Mouse (Mus musculus): ENCODE results near the gene Sigmar1. TPM values are rescaled to one million over a fixed set of nuclear protein-coding genes. Genes with fewer than 3 reads are reported as not detected.
"Not testable (repeated sequence)": the region's sequence is repeated elsewhere in the genome, so short reads cannot be mapped to it uniquely, and the experiment has no call there.

Sigmar1 gene
- 77.6 and 89.3 TPM in 2 replicates for polyA plus RNA-seq (2014; fragmentation: Nextera tagmentation; extraction: Ambion mirVana)

DNA sequence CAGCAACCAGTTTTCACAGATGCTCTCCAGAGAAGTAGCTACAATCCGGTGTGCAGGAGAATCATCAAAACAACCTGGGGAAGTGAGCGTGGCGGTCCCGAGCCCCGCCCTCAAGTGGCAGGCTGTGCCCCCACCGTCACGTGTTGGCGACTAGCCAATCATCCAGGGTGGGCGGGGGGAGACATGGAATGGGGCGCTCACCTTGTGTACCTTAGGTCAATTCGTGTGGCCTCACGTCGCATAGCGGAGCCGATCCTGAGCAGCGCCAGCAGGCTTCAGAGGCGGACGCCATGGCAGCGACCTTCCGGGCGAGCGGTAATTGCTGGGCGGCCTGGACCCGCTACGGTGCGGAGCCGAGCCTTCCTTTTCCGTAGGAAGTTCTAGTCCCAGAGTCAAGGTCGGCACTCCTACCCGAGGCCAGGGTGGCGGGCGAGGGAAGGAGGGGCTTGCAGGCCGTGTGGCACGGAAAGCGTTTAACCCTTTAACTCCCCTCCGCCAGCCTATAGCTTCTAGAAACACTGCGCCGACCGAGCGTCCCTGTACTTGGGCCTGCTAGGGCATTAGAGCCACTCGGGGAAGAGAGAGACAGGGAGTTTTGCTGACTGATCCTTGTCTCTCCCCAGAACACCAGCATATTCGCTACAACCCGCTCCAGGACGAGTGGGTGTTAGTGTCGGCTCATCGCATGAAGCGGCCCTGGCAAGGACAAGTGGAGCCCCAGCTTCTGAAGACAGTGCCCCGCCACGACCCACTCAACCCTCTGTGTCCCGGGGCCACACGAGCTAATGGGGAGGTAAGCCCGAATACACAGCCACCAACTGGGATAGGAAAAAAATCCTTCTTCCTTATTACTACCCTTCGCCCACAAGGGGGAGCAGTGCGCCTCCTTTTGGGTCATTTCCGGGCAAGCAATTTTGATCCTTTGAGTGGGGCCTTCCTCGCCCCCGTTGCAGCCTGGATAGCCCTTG lies at the start of gene Sigmar1:
Gene Sigmar1, minus strand, starts transcription at position 820 of the 968 bp plus-strand sequence.
- Histone ChIP-seq H3K27me3 (ENCODE audit: control insufficient read depth, insufficient read depth, low read length) (no peaks in the 10 kb centered on the region), H3K27ac (ENCODE audit: low read depth, low read length) (peak within 1 kb of the TSS; percentile 72), H3K4me2 (ENCODE audit: low read depth, low read length) (peak within 1 kb of the TSS; percentile 93), H3K36me3 (ENCODE audit: control insufficient read depth, insufficient read depth, low read length) (no peaks in the 10 kb centered on the region), H3K4me1 (ENCODE audit: control insufficient read depth, insufficient read depth, low read length) (peaks cover 10% of the 10 kb centered on the region; the same call in 1 of the 2 replicates), H3K4me3 (ENCODE audit: low read depth, low read length) (peak within 1 kb of the TSS; percentile 76), H3K9me3 (ENCODE audit: control insufficient read depth, low read length) (no peaks in the 10 kb centered on the region), H3K9ac (replicated peaks; ENCODE audit: low read depth, low read length) (peak within 1 kb of the TSS; percentile 76)
- WGBS = under 1% methylated on average over 57 of the region's 57 CpGs
- peak; percentile 82 for ATAC-seq (ENCODE audit: low read depth)

DNA sequence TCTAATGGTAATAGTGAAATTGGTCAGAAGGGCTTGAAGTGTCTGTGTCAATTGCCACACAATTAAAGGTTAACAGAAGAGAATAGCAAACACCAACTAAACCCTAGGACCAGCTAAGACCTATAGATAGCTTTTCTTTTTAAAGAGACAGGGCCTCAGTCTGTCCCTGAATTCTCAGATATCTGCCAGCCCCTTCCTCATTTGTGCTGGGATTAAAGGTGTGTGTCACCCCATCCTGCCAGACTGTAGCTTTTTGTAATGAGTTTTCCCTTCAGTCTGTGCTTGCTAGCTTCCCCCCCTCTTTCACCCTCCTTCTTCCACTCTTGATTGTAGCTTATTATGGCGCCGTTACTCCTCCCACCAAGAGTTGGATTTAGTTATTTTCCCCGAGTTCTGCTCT lies 27.2 kb upstream of the Sigmar1 start:
- H3K27me3 ChIP-seq (ENCODE audit: control insufficient read depth, insufficient read depth, low read length); H3K4me3 ChIP-seq (ENCODE audit: low read depth, low read length); H3K27ac ChIP-seq (ENCODE audit: low read depth, low read length); ATAC-seq (ENCODE audit: low read depth); H3K4me1 ChIP-seq (ENCODE audit: control insufficient read depth, insufficient read depth, low read length); H3K4me2 ChIP-seq (ENCODE audit: low read depth, low read length); H3K9me3 ChIP-seq (ENCODE audit: control insufficient read depth, low read length); H3K36me3 ChIP-seq (ENCODE audit: control insufficient read depth, insufficient read depth, low read length); H3K9ac ChIP-seq (replicated peaks; ENCODE audit: low read depth, low read length): not testable (repeated sequence)
- WGBS = 30% methylated on average over 3 of the region's 3 CpGs

DNA sequence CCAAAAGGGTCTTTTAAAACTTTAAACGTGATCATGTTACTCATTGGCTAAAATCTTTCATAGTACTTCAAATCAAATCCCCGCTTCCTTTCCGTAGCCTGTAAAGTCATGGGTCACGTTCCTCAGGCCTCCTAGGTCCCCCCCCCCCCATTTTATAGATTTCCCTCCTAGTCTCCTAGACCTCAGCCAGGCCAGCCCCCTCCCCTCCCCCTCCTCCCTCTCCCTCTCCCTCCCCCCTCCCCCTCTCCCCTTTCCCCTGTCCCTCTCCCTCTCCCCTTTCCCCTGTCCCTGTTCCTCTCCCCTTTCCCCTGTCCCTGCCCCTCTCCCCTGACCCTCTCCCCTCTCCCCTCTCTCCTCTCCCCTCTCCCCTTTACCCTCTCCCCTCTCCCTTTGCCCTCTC lies 26.8 kb upstream of the Sigmar1 start:
- H3K27me3 ChIP-seq (ENCODE audit: control insufficient read depth, insufficient read depth, low read length); H3K27ac ChIP-seq (ENCODE audit: low read depth, low read length); H3K4me2 ChIP-seq (ENCODE audit: low read depth, low read length); ATAC-seq (ENCODE audit: low read depth); H3K9ac ChIP-seq (replicated peaks; ENCODE audit: low read depth, low read length); H3K4me1 ChIP-seq (ENCODE audit: control insufficient read depth, insufficient read depth, low read length); H3K9me3 ChIP-seq (ENCODE audit: control insufficient read depth, low read length); H3K4me3 ChIP-seq (ENCODE audit: low read depth, low read length); H3K36me3 ChIP-seq (ENCODE audit: control insufficient read depth, insufficient read depth, low read length): not testable (repeated sequence)
- 20% methylated on average over 4 of the region's 4 CpGs for WGBS

DNA sequence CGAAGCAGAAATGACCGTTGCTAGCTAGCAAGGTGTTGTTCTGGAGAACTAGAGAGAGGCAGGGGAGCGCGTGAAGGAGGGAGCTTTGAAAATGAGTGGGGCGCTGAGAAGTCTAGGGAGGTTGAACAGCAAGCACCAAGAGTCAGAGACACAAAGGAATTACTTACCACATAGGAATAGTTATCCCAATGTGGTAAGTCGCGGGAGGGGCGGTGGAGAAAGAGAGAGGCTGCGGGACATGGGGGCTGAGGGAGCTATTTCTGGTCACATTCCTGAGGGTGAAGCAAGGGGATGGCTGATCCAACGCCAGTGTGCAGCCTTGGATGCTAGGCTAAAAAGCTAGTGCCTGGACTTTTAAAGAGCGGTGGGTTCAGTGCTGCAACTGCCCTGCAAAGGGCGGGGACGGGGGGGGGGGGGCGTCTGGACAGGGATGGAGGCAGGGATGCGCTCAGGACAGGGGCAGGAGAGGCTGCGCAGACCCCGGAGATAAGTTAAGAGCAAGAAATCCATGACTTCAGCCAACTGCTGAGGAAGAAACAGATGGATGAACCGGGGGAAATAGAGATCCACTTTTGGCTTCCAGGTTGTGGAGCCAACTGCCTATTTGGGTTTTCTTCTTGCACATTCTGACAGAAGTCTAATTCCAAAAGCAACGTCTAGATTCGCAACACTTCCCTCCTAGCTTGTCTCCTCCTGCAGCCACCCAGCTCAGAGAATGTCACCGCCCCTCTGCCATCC lies 26.0 kb upstream of the Sigmar1 start:
- H3K4me1 ChIP-seq (ENCODE audit: control insufficient read depth, insufficient read depth, low read length); ATAC-seq (ENCODE audit: low read depth); H3K27me3 ChIP-seq (ENCODE audit: control insufficient read depth, insufficient read depth, low read length); H3K9me3 ChIP-seq (ENCODE audit: control insufficient read depth, low read length); H3K36me3 ChIP-seq (ENCODE audit: control insufficient read depth, insufficient read depth, low read length); H3K9ac ChIP-seq (replicated peaks; ENCODE audit: low read depth, low read length); H3K4me3 ChIP-seq (ENCODE audit: low read depth, low read length); H3K4me2 ChIP-seq (ENCODE audit: low read depth, low read length); H3K27ac ChIP-seq (ENCODE audit: low read depth, low read length): not testable (repeated sequence)
- 17% methylated on average over 16 of the region's 21 CpGs for WGBS

DNA sequence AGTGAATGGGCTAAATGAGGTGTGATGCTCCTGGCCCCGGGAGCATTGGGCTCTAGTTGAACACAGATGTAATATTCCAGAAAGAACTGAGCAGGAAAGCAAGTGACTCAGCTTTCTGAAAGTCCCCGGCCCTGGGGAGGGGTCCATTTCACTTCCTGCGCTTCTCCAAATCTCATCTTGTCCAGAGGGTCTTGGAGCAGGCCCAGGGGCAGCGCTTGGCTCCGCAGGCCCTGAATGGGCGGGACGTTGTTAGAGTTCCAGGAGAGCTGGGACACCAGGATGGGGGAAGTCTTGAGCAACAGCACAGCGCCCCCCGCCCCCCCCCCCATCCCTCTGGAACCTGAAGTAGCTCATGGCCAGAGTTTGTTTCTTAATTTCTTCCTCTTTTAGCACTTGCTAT lies 25.3 kb upstream of the Sigmar1 start:
- WGBS = 25% methylated on average over 7 of the region's 9 CpGs
- ATAC-seq (ENCODE audit: low read depth); H3K4me3 ChIP-seq (ENCODE audit: low read depth, low read length); H3K36me3 ChIP-seq (ENCODE audit: control insufficient read depth, insufficient read depth, low read length); H3K9me3 ChIP-seq (ENCODE audit: control insufficient read depth, low read length); H3K4me2 ChIP-seq (ENCODE audit: low read depth, low read length); H3K27me3 ChIP-seq (ENCODE audit: control insufficient read depth, insufficient read depth, low read length); H3K9ac ChIP-seq (replicated peaks; ENCODE audit: low read depth, low read length); H3K4me1 ChIP-seq (ENCODE audit: control insufficient read depth, insufficient read depth, low read length); H3K27ac ChIP-seq (ENCODE audit: low read depth, low read length): not testable (repeated sequence)

GRCm38 (mm10) chr4:41775840-41776239 lies 19.9 kb upstream of the Sigmar1 start:
- not testable (repeated sequence) for H3K4me1 ChIP-seq (ENCODE audit: control insufficient read depth, insufficient read depth, low read length); H3K9me3 ChIP-seq (ENCODE audit: control insufficient read depth, low read length); ATAC-seq (ENCODE audit: low read depth); H3K4me2 ChIP-seq (ENCODE audit: low read depth, low read length); H3K9ac ChIP-seq (replicated peaks; ENCODE audit: low read depth, low read length); H3K4me3 ChIP-seq (ENCODE audit: low read depth, low read length); H3K36me3 ChIP-seq (ENCODE audit: control insufficient read depth, insufficient read depth, low read length); H3K27ac ChIP-seq (ENCODE audit: low read depth, low read length); H3K27me3 ChIP-seq (ENCODE audit: control insufficient read depth, insufficient read depth, low read length)
- WGBS = 86% methylated on average over 1 of the region's 1 CpGs

DNA sequence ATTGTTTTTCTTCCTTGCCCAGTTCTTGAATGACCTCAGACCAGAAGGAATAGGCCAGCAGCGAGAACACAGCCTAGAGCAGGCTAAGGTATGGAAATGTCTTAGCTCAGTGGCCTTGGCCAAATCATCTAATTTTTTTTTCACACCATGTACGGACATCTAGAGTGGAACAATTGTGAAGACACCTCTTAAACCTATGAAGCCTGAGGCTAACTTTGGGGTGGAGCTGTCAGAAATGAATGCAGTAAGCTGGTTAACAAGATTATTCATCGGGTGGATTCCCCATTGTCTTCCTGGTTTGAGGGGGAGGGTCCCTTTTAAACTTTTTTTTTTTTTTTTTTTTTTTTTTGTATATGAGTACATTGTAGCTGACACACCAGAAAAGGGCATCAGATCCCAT lies 18.5 kb upstream of the Sigmar1 start:
- not testable (repeated sequence) for H3K9ac ChIP-seq (replicated peaks; ENCODE audit: low read depth, low read length); H3K4me1 ChIP-seq (ENCODE audit: control insufficient read depth, insufficient read depth, low read length); ATAC-seq (ENCODE audit: low read depth); H3K9me3 ChIP-seq (ENCODE audit: control insufficient read depth, low read length); H3K27me3 ChIP-seq (ENCODE audit: control insufficient read depth, insufficient read depth, low read length); H3K36me3 ChIP-seq (ENCODE audit: control insufficient read depth, insufficient read depth, low read length)
- Histone ChIP-seq H3K27ac (ENCODE audit: low read depth, low read length) (peak overlapping the region; percentile 64; the same call in 1 of the 2 replicates), H3K4me2 (ENCODE audit: low read depth, low read length) (peak overlapping the region; percentile 46), H3K4me3 (ENCODE audit: low read depth, low read length) (peak overlapping the region; percentile 34; the same call in 1 of the 2 replicates)
- 67% methylated on average over 3 of the region's 3 CpGs for WGBS

GRCm38 (mm10) chr4:41774002-41774401 lies 18.0 kb upstream of the Sigmar1 start, which contains the start of gene Ccl27a:
TSS of gene Ccl27a (minus strand) at chr4:41774247.
- H3K4me2 ChIP-seq (ENCODE audit: low read depth, low read length) = peak within 1 kb of the TSS; percentile 46
- peak within 1 kb of the TSS; percentile 34 for H3K4me3 ChIP-seq (ENCODE audit: low read depth, low read length)
- H3K9ac ChIP-seq (replicated peaks; ENCODE audit: low read depth, low read length); H3K27me3 ChIP-seq (ENCODE audit: control insufficient read depth, insufficient read depth, low read length); ATAC-seq (ENCODE audit: low read depth); H3K36me3 ChIP-seq (ENCODE audit: control insufficient read depth, insufficient read depth, low read length); H3K4me1 ChIP-seq (ENCODE audit: control insufficient read depth, insufficient read depth, low read length); H3K9me3 ChIP-seq (ENCODE audit: control insufficient read depth, low read length): not testable (repeated sequence)
- H3K27ac ChIP-seq (ENCODE audit: low read depth, low read length) = peak within 1 kb of the TSS; percentile 64; the same call in 1 of the 2 replicates
- 1% methylated on average over 12 of the region's 14 CpGs for WGBS

DNA sequence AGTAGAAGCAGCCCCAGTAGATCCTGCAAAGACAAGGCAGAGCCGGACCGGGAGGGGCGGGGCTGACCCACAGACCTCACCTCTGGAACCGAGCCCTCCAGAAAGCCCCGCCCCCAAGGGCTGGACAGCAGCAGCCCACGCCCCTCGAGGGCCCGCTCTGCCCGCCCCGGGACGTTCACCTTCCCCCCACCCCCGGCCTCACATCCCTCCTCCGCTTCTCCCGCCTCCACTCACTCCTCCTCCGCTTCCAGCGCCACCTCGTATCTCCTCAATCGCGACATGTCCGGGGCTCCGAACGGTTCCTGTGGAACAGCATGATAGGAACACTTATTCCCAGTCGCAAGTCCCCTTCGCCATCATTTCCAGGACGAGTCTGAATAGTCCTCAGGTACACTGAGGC lies 17.5 kb upstream of the Sigmar1 start:
- not testable (repeated sequence) for H3K4me1 ChIP-seq (ENCODE audit: control insufficient read depth, insufficient read depth, low read length); H3K36me3 ChIP-seq (ENCODE audit: control insufficient read depth, insufficient read depth, low read length); H3K9ac ChIP-seq (replicated peaks; ENCODE audit: low read depth, low read length); H3K27ac ChIP-seq (ENCODE audit: low read depth, low read length); ATAC-seq (ENCODE audit: low read depth); H3K27me3 ChIP-seq (ENCODE audit: control insufficient read depth, insufficient read depth, low read length); H3K9me3 ChIP-seq (ENCODE audit: control insufficient read depth, low read length)
- peak overlapping the region; percentile 34 for H3K4me3 ChIP-seq (ENCODE audit: low read depth, low read length)
- 1% methylated on average over 11 of the region's 25 CpGs for WGBS
- H3K4me2 ChIP-seq (ENCODE audit: low read depth, low read length) = peak overlapping the region; percentile 35
